Mouse (Mus musculus) monocyte, adult 2 months (primary cell): ENCODE results near the gene Aarsd1.
"Not testable (repeated sequence)": the region's sequence is repeated elsewhere in the genome, so short reads cannot be mapped to it uniquely, and the experiment has no call there.

Experiments
- DNase-seq, 2 experiments: peaks; one replicate each; pipeline ENCODE4 v3.0.0; 2022; ENCODE audit warnings: low spot score in 2 of 2, low read depth in 1 of 2

Gene Aarsd1

DNA sequence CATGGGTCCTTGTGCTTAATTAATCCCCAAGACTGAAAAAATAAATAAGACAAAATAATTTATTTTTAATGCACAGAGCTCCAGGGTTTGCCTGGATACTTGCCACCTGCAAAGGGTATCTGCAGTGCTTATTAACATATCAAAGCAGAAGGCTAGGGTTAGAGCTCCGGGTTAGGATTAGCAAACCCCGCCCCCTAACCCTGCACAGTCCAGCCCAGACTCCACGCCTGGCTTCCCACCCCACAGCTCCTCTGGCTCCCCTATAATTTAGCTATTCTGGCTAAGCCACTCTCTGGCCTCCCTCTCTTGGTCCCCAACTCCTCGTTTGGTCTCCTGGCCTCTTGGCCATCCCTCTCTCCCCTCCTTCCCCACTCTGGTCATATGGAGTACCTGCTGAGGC lies 35.6 kb downstream of the Aarsd1 start:
- no peak for DNase-seq

DNA sequence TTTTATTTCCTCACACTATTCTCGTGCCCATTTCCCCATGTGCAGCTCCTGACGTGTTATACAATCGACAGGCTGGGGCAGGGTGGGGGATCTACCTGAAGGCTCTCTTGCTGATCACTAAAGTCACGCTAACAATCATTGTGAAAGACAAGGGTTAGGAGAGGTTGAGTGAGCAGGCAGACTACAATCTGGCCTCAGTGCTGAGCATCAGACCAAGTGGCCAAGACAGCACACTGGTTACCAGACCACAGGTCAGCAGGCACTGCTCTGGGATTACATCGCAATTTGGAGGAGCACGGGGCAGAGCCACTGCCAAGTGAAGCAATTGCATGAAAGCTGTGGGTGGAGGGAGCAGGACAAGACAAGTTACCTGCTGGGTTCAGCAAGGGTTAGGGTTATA lies 38.5 kb downstream of the Aarsd1 start:
- DNase-seq: no peak

DNA sequence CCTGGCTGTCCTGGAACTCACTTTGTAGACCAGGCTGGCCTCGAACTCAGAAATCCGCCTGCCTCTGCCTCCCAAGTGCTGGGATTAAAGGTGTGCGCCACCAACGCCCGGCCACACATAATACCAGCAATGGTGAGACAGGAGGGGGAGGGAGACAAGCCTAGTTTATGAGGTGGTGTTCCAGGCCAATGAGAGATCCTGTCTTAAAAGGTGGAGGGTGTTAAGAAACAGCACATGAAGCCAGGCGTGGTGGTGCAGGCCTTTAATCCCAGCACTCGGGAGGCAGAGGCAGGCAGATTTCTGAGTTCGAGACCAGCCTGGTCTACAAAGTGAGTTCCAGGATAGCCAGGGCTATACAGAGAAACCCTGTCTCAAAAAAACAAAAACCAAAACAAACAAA lies 39.2 kb downstream of the Aarsd1 start:
- DNase-seq: not testable (repeated sequence)

DNA sequence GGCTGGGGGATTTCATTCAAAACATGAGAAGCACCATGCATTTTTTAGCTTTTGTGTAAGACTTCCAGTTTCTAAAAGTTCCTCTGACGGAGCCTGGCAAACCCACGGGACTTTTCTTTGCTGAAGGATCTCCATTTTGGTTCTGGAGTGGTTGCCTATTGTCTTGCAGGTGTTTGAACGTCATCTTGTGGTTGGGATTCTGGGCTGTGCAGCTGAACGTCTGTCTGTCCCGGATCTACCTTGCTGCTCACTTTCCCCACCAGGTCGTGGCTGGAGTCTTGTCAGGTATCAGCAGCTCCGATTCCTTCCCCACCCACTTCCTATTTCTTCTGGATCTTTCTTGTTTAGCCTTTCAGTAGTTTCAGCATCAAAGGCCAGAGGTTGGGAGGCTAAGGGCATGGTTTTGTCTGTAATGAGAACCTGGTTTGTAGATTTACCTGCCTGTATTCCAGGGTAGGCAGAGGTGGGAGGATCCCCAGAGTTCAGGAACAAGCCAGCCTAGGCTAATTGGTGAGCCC lies 42.9 kb downstream of the Aarsd1 start:
- DNase-seq: no peak

DNA sequence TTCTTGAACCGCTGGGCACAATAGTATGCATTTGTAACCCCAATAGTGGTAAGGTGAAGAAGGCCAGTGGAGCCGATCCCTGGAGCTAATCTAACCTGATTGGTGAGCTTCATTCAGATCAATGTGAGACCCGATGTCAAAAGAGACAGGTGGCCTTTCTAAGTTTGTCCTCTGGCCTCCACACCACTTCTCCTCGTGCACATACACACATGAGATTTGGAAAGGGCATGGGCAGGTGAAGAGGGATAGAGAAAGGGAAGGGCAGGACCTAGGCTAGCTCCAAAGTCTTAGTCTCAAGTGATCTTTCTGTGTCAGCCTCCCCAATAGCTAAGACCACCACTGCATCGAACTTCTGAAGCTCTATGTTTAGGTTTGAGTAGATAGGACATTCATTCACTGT lies 47.3 kb downstream of the Aarsd1 start:
- DNase-seq: no peak

DNA sequence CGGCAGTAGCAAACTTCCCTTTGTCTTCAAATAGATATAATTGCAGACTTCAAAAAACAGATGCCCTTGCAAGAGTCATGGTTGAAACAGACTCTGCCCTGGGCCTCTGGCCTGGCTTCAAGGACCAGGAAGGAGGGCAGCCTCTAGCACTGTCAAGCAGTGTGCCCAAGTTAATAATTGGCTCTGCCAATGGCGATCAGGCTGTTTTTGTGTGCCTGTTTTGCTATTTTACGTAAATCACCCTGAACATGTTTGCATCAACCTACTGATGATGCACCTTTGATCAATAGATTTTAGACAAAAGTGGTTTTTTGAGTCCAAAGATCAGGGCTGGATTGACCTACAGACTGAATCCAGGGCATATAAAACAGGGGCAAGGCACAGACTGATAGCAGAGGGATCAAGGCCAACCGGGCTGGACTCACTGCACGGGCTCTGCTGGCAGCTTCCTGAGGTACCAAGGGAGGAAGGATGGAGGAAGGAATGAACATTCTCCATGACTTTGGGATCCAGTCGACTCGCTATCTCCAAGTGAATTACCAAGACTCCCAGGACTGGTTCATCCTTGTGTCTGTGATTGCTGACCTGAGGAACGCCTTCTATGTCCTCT lies 50.0 kb downstream of the Aarsd1 start, which contains the start of gene G6pc:
TSS of gene G6pc (plus strand) at position 236 of the 610 bp plus-strand sequence.
- DNase-seq: no peak

DNA sequence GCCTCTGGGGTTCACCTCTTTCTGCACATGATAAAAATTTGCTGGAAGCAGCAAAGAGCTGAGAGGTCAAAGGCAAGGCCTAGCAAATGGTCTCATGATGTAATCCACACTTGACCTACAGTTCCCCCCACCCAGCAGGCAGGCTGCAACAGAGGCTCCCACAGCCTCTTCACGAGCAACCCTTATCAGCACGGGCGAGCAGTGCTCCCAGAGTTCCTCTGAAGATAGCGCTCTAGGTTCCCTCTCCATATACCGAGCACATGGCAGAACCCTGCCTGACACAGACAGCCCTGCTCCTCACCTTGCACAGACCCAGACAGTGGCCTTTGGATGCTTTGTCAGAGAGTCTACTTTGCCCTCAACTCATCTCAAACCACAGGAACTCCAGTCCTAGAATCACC lies 52.9 kb downstream of the Aarsd1 start:
- no peak for DNase-seq

DNA sequence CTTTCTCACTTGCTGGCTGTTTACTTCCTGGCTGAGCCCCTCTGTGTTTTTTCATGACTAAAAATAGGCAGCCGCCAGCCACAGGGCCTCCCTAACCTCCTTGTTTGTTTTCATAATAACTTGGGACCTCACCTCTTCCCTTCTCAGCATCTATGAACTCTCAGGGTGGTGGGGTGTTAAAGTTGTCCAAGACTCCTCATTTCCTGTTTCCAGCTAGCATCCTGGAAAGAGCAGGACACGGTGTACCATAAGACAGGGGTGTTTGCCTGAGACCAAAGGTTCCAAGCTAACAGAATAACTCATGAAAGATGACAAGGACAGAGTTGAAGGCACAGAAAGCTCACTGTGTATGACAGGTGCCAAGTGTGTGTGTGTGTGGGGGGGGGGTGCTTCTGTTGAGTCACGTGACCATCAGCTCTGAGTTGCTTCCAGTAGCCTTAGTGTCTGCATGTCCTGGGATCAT lies 56.7 kb downstream of the Aarsd1 start:
- DNase-seq: no peak

DNA sequence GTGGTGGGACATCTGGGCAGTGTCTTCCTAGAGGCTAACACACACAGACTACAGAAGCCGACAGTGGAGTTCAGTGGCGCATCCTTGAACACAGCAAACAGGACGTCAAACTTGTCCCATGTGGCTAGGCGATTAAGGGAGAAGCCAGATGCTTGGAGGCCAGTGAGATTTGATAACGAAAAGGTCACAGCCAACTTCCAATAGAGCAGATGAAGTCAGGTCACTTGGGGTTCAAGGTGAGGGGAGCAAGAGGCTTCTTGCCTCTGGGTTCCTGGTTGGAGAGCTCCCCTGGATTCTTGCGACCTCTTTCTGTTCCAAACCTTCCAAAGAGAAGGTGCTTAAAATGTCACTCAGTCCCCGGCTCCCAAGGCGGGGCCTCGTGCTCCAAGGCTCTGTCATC lies 57.6 kb downstream of the Aarsd1 start:
- DNase-seq: no peak

DNA sequence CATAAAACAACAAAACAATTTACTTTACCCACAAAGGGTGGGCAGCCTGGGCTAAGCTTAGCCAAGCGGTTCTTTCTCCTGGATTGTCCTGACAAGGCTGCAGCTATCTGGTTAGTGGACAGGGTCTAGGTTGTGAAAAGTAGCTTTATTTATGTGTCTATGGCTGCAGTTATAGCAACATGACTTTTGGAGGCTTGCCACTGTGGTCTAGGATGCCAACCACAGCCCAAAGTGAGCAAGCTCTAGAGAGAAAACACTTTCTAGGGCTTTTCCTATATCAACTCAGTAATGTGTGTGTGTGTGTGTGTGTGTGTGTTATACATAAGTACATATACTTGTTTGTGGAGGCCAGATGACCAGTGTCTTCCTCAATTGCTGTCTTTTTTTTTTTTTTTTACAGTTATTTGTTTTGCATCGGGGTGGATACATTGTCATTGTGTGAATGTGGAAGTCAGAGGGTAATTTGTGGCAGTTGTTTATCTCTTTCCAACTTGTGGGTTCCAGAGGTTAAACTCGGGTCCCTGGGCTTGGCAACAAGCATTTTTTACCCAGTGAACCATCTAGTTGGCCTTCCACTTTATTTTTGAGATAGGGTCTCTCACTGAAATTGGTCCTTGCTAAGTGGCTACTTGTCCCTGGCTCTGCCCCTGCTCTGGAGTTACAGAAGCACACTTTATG lies 59.8 kb downstream of the Aarsd1 start:
- DNase-seq: no peak
